Mouse (Mus musculus) liver, adult 2 months (tissue): ENCODE results near the gene Rars.

Source experiments
- CTCF ChIP-seq: fragments of 200-500 bp; IDR thresholded peaks from 2 replicates; pipeline ENCODE4 v1.5.1; 2011; ENCODE audit warnings: low read depth, low read length, control low read depth
- POLR2A ChIP-seq: fragments of 200-500 bp; IDR thresholded peaks from 2 replicates; pipeline ENCODE4 v1.6.1; 2011; ENCODE audit warnings: low read length, control low read depth; ENCODE audit not compliant: insufficient read depth; ENCODE audit errors: extremely low read depth

- TF ChIP-seq POLR2A (no peak), CTCF (no peak)
Measured at GRCm38 (mm10) chr11:35798874-35799273, 35.4 kb downstream of the Rars start, which contains the start of gene Fbll1.
